Mouse (Mus musculus) neutrophil, adult 5-6 weeks (primary cell): ENCODE data around the gene Slc46a3. TPM values are rescaled to one million over a fixed set of nuclear protein-coding genes. Genes with fewer than 3 reads are reported as not detected.
A peak's percentile ranks its signal among the peaks of the same experiment; 100 is the strongest.
"Not testable (repeated sequence)": the region's sequence is repeated elsewhere in the genome, so short reads cannot be mapped to it uniquely, and the experiment has no call there.

Source experiments
- ATAC-seq: fragments of 151-379, 151-347 bp; 2 replicates; pipeline ENCODE4 v1.8.0; 2017; ENCODE audit warnings: mild to moderate bottlenecking, moderate TSS enrichment; ENCODE audit not compliant: insufficient number of reproducible peaks, poor library complexity, low FRiP score, severe bottlenecking; ENCODE audit errors: extremely low read depth
- total RNA-seq: library from RNA; stranded (forward); fragments of 200-1000 nt; gene quantifications from 2 replicates; pipeline ENCODE4 v1.2.3, GENCODE M21; 2017

Slc46a3 gene
- total RNA-seq, 1 experiment from 2014 or later: 10.2 TPM

DNA sequence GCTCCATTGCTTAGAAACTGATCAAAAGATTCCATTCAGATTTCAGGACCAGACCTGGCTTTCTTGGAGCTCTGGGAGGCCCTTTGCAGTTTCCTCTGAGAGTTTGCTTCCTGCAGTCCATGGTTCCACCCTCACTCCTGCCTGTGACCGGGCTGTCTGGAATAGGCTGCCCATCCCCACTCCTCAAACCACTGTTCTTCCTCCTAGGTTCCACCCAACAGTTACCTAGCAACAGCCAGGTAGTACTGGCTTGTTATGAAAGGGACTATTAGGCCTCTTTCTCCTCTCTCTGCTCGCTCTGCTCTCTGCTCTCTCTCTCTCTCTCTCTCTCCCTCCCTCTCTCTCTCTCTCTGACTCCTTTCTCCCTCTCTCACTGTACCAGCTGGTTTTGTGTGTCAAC lies 3.6 kb upstream of the Slc46a3 start:
- no peak for ATAC-seq

DNA sequence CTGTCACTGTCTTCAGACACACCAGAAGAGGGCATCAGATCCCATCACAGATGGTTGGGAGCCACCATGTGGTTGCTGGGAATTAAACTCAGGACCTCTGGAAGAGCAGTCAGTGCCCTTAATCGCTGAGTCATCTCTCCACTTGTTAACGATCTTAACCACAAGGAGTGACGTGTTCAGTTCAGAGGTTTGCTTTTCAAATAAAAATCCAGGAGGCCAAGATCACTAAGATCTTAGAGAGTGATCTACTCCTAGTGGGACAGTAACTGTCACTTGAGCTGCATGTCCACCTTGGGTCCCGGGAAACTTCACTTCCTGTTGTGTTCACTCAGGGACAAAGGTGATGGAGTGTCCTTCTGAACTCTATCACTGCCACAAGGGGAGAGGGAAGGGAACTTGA lies 1.9 kb upstream of the Slc46a3 start:
- ATAC-seq: not testable (repeated sequence)

DNA sequence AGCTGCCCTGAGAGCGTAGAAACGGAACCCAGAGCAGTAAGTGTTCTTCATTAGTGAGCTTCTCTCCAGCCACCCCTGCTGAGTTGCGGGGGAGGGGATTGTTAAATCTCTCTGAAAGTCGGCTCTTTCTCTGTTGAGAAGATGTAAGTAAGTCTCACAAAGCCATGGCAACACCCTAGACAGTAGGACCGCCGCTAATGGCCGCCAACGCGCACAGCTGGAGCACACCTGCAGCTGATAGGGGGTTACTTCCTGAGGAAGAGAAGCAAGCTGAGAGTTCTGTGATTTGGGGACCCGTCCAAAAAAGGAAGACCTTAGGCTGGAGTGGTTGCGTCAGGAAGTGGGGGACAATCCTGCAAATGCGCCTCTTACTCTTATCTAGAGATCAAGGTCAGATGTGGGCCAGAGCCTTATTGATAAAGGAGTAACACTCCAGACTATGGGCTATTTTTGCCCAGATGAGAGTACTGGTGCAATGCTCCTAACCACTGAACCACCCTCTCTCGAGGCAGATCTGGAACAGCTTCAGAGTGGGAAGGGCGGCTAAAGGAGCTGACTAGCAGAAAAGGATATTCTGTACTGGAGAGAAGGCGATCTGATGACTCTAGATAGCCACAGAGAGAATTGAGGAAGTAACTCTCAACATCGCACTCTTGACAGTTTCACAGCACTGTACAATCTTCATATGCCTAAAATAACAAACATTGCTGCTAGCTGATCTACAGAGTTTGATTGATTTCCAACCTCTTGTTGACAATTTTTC lies 1.0 kb upstream of the Slc46a3 start:
- peak; percentile 52 for ATAC-seq

DNA sequence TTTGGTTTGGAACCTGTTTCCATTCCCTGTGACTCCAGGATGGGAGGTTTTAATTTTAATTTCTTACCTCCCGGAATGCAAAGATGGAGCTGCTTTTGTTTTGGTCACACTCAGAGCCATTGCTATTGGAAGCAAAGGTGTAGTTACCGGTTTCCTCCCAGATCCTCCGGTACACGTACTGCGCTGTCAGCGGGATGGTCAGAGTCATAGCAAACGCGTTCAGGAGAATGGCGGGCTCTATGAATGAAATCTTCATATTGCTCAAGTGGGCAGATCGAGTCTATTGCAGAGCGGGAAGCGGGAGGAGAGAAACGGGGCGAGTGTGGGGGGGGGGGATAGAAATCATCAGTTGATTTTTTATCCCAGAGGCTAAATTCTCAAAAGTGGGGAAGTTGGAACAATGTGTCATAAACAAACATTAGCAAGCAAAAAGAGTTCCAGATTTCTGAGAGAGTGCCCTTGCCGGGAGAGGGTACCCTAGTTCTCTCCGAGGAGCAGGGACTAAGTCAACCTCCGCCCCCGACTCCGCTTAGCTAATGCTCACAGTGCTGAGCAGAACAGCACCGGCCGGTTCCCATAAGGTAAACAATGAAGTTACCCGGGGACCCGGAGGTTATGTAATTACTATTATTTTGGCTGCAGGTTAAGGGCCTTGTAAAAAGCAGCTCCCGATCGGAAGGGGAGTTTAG lies 705 bp downstream of the Slc46a3 start:
- no peak for ATAC-seq

DNA sequence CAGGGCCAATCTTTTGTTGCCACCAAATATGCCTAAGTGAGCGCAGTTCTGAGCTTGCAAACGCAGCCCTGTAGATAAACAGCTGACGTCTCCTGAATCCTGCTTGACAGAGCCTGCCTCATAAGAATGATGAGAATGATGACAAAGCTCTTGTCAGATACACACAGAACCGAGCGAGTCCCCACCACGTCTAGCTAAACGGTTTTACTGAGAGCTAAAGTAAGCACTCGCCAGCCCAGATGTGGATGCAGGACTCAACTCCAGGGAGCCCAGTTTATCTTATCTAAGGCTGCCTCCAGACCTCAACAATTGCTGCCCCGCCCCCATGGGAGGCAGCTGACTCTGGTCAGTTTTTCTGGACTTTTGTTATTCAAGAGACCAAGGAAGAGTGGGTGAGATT lies 1.5 kb downstream of the Slc46a3 start:
- no peak for ATAC-seq

DNA sequence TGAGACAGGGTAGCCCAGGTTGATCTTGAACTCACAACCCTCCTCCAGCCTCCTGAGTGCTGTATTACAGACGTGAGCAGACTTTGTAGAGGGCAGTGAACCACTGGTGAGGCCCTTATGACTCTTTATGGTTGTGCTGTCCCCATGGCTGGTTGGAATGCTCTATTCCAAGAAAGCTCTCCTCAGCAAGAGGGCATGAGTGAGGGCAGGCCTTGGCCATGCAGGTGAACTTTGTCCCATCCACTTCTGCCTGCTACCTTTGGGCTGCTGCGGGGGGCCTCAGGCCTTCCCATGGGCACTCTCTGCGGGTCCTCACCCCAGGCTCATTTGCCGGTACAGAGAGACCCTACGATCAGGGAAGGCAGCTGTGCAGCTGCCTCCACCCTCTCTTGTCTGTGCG lies 1.9 kb downstream of the Slc46a3 start:
- ATAC-seq: no peak

DNA sequence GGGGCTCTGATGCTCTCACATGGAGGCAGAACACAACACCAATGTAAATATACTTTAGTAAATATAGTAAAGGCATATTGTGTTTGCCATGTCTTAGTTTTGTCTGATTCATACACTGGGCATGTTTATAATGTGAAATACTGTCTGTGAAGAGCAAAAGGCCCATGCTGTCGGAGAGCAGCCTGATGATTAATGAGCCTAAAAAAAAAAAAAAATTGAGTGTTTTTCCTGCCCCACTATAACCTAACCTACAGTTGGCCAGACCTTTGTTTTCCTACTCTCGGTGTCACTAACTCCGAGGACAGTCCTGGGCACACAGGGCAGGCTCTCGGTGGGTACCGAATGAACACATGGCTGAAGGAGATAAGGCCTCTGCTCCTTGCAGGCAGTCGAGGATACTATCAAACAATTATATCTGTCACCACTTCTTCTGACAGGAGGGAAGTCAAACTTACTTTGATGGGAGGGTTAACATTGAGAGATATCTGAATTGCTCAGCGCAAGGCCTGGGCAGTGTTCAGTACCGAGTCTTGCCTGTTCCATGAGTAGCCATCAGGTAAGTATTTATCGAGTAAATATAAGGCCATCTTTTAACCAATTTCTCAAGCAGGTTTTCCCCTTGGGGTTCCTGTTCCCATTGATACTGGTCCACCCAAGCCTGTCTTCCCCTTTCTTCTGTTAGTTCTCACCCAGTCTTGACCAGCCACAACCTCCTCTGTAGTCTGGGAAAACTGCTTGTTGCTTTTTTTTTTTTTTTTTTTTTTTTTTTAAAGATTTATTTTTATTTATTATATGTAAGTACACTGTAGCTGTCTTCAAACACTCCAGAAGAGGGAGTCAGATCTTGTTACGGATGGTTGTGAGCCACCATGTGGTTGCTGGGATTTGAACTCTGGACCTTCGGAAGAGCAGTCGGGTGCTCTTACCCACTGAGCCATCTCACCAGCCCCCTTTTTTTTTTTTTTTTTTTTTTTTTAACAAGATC lies 6.0 kb downstream of the Slc46a3 start:
- no peak for ATAC-seq

DNA sequence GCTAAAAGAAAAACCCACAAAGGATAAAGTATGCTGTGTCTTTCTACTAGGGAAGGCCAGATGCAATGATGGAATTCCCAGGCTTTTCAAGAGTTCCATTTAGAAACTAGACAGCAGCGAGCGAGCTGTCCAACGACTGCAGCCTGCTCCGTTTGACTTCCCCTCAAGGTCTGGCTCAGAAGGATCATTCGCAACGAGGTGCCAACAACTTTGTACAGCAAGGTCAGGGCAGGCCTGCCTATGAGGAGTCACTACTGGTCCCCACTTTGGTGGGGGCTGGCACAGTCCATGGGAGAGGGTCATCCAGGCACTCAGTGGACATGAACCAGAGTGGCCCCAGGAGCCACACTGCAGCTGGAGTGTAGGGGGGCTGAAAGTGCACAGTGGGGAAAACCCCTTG lies 11.0 kb downstream of the Slc46a3 start:
- no peak for ATAC-seq

DNA sequence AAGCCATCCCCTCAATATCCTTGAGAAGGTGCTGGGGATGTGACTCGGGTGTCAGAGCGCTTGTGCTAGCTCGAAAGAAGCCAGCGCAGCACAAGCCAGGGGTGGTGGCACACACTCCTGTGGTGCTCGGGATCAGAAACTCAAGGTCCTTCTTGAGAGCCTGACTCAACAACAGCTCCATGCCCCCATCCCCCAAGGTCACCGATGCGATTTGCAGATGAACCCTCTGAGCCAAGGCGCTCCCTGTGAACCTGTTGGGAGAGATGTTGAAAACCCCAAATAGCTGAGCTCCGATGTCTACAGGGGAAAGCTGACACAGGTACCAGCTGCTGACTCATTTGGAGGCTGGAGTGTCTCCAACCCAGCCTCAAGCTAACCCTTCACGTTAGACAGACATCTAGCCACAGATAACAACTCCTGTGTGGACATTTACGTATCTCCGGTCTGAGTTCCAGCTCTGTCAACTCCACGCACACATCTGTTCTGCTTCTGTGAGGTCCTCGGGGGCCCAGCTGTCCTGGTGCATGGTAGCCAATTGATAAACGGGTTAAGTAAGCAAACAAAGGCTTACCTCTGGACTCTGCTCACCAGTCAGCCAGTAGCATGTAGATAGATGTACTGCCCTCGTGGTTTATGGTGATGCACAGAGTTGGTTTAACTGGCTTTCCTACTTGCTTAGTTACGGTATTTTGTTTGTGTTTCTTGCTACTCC lies 14.5 kb downstream of the Slc46a3 start:
- ATAC-seq: no peak

DNA sequence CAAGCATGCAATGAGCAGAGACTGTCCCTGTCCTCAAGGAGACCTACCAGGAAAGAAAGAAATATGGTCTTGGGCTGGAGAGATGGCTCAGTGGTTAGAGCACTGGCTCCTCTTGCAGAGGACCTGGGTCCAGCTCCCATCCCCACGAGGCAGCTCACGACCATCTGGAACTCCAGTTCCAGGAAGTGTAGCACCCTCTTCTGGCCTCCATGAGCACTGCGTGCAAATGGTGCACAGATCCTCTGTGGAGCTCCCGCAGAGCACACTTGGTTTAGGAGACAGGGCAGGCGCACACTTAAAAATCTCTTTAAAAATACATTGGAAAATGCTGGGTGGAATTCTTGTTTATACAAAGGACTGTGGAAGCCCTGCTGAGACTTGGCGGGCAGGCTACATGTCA lies 17.1 kb downstream of the Slc46a3 start:
- no peak for ATAC-seq

DNA sequence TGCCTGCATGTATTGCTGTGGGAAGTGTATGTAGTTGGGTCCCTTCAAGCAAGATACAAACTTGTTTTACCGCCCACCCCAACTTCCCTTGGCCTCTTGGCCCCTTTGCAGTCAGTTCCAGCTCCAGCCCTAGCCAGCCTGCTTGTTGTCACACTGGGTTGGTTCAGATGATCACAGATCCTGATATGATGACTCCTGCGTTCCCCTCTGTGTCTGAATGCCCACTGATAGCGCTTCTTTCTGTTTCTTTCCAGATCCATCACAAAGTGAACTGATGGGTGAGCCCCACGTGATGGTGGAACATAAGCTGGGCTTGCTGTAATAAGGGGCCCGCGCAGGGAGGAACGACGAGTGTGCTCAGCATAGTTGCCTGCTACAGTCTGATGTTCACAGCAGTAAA lies 19.4 kb downstream of the Slc46a3 start:
- no peak for ATAC-seq

DNA sequence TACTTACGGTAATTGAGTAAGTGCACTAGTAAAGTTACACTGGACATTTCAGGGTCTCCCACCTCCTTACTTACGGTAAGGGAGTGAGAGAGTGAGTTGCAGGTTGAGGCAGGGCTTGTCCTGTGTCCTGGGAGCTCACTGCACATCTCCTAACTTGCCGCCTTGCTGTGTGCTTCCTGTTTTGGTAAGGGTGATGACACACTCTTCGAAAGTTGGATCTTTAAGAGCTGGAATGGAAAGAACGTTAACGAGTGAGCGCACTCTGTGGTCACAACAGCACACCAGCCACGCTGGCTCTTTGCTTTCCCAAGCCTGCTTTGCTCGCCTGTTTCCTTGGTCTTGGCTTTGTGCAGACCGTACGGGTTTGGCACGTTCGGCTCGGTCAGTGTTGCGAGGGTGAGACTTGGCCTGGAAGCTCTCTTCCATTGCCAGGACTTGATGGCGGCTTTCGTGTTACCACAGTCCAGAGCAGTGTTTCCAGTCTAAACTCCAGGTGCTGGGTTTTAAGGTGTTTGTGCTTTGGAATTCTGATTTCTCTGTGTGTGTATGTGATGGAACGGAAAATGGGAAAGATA lies 20.0 kb downstream of the Slc46a3 start:
- ATAC-seq: no peak

DNA sequence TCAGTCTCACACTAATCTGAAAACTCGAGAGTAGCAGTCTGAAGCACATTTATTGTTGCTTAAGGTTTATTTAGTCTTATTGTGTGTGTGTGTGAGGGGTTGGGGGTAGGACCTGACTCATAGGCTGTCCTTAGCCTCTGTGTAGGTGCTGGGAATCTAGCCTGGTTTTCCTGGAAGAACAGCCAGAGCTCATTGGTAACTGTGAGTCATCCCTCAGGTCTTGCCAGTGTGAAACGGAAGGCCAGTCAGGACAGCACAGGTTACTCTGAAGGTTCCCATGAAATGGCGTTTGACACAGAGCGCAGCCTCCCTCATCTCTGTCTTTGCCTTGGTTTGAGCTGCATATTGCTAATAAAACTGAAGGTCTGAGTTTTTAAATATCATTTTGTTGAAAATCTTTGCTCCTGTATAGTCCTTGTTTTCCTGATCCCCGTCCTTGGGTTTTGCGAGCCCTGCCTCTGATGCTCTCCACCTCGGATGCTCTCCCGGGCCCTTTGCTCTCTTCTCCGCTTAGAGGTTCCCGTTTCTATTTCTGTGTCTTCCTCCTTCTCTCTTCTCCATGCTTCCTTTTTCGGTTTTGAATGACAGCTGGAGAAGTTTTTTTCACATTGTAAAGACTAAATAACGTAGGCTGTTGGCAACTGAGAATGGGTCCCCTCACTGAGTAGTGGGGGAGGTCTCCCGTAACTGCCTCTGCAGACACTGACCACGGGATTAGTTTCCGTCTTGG lies 23.4 kb downstream of the Slc46a3 start:
- no peak for ATAC-seq

DNA sequence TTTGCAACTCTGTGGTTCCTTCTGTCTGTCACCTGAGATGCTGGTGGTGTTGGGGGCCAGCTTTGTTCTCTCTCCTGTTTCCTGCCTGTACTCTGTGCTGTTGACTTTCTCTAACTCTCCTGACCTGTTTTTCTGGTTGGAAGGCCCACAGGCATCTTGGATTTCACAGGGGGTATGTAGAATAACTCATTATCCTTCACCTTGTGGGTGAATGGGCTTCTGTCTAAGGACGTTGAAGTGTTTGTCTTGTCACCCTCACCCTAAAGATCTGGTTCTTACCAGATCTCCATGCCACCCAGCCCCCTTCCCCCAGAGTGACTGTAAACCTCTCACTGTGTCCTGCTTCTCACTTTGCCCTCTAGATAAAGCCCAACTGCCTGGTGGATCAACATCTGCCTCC lies 24.3 kb downstream of the Slc46a3 start:
- no peak for ATAC-seq

DNA sequence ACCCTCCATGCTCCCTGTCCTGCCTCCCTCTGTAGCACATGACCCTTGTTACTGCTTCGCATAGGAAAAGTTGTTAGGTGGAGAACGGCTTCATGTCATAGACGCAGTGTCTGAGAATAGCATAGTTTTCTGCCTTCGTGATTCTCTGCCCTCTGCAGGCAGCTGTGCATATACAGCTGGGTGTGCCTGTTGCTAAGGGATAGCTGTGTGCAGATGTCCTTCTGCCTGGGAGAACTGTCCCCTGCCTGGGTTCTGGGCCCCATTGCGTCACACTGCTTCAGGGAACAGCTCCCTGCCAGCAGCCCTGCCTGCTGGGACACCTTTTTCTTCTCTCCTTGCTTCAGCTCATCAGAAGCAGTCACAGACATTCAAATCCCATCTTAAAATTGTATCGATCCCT lies 25.0 kb downstream of the Slc46a3 start:
- ATAC-seq: no peak

DNA sequence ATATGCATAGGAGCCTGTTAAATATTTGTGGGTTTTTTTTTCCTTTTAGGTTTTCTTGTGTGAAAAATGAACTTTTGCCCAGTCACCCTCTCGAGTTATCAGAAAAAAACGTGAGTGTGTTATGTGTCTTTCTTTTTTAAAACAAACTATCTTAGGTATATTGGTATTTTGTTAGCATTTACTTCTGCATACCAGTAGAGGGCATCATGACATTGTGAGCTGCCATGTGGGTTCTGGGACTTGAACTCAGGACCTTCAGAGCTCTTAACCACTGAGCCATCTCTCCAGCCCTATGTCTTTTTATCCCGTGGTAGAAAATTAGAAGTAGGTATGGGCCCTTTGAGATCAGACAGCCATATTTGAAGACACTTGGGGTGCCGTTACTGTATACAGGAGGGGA lies 25.9 kb downstream of the Slc46a3 start:
- ATAC-seq: no peak

DNA sequence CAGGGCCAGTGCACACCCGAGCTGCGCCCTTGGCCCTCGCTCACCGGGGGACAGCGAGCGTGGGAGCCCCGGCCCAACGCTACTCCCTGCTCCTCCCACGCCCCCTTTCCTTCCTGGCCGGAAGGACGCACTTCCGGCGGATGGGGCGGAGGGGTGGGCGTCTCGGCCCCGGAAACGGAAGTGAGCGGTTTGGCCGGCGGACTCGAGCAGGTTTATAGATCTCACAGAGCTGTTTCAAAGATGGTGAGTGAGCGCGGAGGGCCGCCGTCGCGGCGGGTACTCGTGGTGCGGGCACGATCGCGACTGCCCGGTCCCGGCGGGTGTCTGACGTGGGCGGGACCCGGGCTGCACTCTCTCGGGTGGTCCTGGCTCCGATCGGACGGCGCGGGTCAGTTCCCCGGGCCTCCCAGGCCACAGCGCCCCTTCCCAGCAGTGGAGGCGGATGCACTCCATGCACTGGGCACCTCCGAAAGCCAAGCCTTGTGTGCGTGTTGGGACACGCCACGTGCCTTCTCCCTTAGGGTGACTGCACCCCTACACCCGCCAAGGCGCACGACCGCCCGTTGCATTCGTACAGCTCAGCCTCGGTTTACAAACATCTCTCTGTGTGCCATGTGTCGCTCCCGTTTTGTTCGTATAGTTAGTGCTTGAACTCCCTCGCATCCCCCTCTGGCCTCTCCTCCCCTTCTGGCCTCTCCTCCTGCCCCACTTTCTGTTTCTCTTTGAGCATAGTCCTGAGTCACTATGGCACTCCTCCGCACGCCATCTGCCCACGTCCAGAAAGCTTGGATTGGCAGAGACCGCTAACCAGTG lies 34.0 kb downstream of the Slc46a3 start, which contains the start of gene Pomp:
TSS of gene Pomp (plus strand) at position 13 of the 813 bp plus-strand sequence.
- ATAC-seq: peak; percentile 89
